Mouse (Mus musculus) lung, postnatal 0 days (tissue): ENCODE data around the gene Gm13889. TPM values are rescaled to one million over a fixed set of nuclear protein-coding genes. Genes with fewer than 3 reads are reported as not detected.

ENCODE experiments used
- ATAC-seq: fragments of 200-750 bp; cut with Nextera tagmentation; 2 replicates; pipeline ENCODE4 v1.8.0; 2017; ENCODE audit warnings: moderate library complexity
- DNase-seq: peaks from one replicate; pipeline ENCODE4 v3.0.0-alpha.2; 2016; ENCODE audit warnings: low spot score
- H3K27ac ChIP-seq: fragments of 300-500 bp; sonication (generic); 2 replicates; pipeline ENCODE4 v1.5.1; 2014; ENCODE audit warnings: antibody characterized with exemption, mild to moderate bottlenecking, low read length, mixed read lengths
- H3K27me3 ChIP-seq: fragments of 300-500 bp; sonication (generic); replicated peaks from 2 replicates; pipeline ENCODE4 v1.6.1; 2014; ENCODE audit warnings: low read length, mixed read lengths; ENCODE audit not compliant: insufficient read depth
- H3K36me3 ChIP-seq: fragments of 300-500 bp; sonication (generic); 2 replicates; pipeline ENCODE4 v1.6.1; 2014; ENCODE audit warnings: low read length, mixed read lengths; ENCODE audit not compliant: insufficient read depth
- H3K4me1 ChIP-seq: fragments of 300-500 bp; sonication (generic); 2 replicates; pipeline ENCODE4 v1.6.1; 2014; ENCODE audit warnings: antibody characterized with exemption, low read depth, low read length, mixed read lengths; ENCODE audit not compliant: insufficient read depth
- H3K4me2 ChIP-seq: fragments of 300-500 bp; sonication (generic); replicated peaks from 2 replicates; pipeline ENCODE4 v1.6.1; 2014; ENCODE audit warnings: low read depth, mild to moderate bottlenecking, low read length, moderate library complexity, mixed read lengths
- H3K4me3 ChIP-seq: fragments of 300-500 bp; sonication (generic); 2 replicates; pipeline ENCODE4 v1.5.1; 2014; ENCODE audit warnings: low read depth, low read length
- H3K9ac ChIP-seq: fragments of 300-500 bp; sonication (generic); replicated peaks from 2 replicates; pipeline ENCODE4 v1.6.1; 2014; ENCODE audit warnings: low read depth, mild to moderate bottlenecking
- H3K9me3 ChIP-seq: fragments of 300-500 bp; sonication (generic); 2 replicates; pipeline ENCODE4 v1.6.1; 2016; ENCODE audit warnings: low read length, mixed read lengths
- CTCF ChIP-seq: IDR thresholded peaks from 2 replicates; pipeline ENCODE4 v1.5.1; 2016; ENCODE audit warnings: antibody characterized with exemption, mild to moderate bottlenecking
- EP300 ChIP-seq: IDR thresholded peaks from 2 replicates; pipeline ENCODE4 v1.6.1; 2016; ENCODE audit warnings: antibody characterized with exemption, mild to moderate bottlenecking, control low read depth
- WGBS: fragments of 180-500 bp; shearing (Covaris S2); extraction: QIAGEN DNeasy Blood & Tissue Kit; methylation state at CpG from one replicate; pipeline ENCODE4 v1.1.7; 2014; 5-methylcytosine and 5-hydroxymethylcytosine counted together
- polyA plus RNA-seq: library from polyadenylated mRNA; unstranded; fragments of >200 nt; fragmentation: Nextera tagmentation; extraction: Ambion mirVana; gene quantifications from 2 replicates; pipeline ENCODE4 v1.2.1, GENCODE M21; 2015

Gm13889 gene
- polyA plus RNA-seq, 1 experiment from 2014 or later: 64.6 TPM

DNA sequence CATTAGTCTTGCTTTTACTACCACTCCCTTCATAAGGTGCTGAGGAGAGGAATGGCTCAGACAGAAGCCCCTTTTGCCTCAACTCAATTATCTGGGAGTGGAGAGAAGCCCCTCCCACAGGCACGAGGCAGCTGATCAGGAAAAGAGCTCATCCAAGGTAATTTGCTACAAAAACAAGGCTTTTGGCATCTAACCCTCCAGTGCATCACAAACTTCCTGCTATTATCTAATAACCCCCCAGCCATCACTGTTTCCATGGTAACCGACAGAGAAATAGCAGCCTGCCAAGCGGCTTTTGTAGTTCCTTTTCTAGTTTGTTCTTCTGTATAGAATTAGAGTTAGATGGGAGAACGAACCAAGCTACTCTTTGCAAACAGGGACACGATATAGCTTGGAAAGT lies 35.3 kb upstream of the Gm13889 start:
- peaks cover 35% of the 10 kb centered on the region; the same call in 1 of the 2 replicates for H3K36me3 ChIP-seq
- no peak overlapping the region for H3K4me3 ChIP-seq
- no peak overlapping the region for H3K4me2 ChIP-seq
- TF ChIP-seq EP300: no peak
- TF ChIP-seq CTCF: no peak
- DNase-seq (peak; percentile 37), ATAC-seq (no peak)
- peak overlapping the region; percentile 57; the same call in 1 of the 2 replicates for H3K27ac ChIP-seq
- H3K4me1 ChIP-seq: peaks cover 4% of the 10 kb centered on the region; the same call in 1 of the 2 replicates
- H3K9me3 ChIP-seq: no peaks in the 10 kb centered on the region
- H3K9ac ChIP-seq: no peak overlapping the region
- 53% methylated on average over 5 of the region's 5 CpGs for whole genome bisulfite sequencing
- no peaks in the 10 kb centered on the region for H3K27me3 ChIP-seq

- ATAC-seq (peak; percentile 68), DNase-seq (peak; percentile 41)
- Histone ChIP-seq H3K9ac (no peak overlapping the region), H3K4me2 (no peak overlapping the region), H3K9me3 (no peaks in the 10 kb centered on the region), H3K27ac (peak overlapping the region; percentile 57), H3K4me1 (peaks cover 4% of the 10 kb centered on the region; the same call in 1 of the 2 replicates), H3K27me3 (no peaks in the 10 kb centered on the region), H3K36me3 (peaks cover 35% of the 10 kb centered on the region; the same call in 1 of the 2 replicates), H3K4me3 (no peak overlapping the region)
- WGBS: 32% methylated on average over 3 of the region's 3 CpGs
- no peak for TF ChIP-seq CTCF
- no peak for TF ChIP-seq EP300
Measured at GRCm38 (mm10) chr2:93991336-93991735, 34.3 kb upstream of the Gm13889 start.

- no peaks in the 10 kb centered on the region for H3K27me3 ChIP-seq
- H3K4me1 ChIP-seq: peaks cover 4% of the 10 kb centered on the region
- peaks cover 14% of the 10 kb centered on the region; the same call in 1 of the 2 replicates for H3K36me3 ChIP-seq
- H3K4me2 ChIP-seq: no peak overlapping the region
- H3K4me3 ChIP-seq: no peak overlapping the region
- no peak overlapping the region for H3K9ac ChIP-seq
- DNase-seq: no peak
- TF ChIP-seq CTCF (no peak), EP300 (no peak)
- H3K9me3 ChIP-seq: no peaks in the 10 kb centered on the region
- no peak overlapping the region for H3K27ac ChIP-seq
- ATAC-seq: no peak
- 87% methylated on average over 2 of the region's 2 CpGs for WGBS
Measured at GRCm38 (mm10) chr2:93988440-93988839, 31.4 kb upstream of the Gm13889 start.

GRCm38 (mm10) chr2:93982457-93983235 lies 25.6 kb upstream of the Gm13889 start:
- ATAC-seq: peak; percentile 84
- H3K4me1 ChIP-seq: peaks cover 6% of the 10 kb centered on the region
- H3K27ac ChIP-seq: peak overlapping the region; percentile 80
- H3K4me3 ChIP-seq: no peak overlapping the region
- TF ChIP-seq CTCF (peak; percentile 56), EP300 (peak; percentile 96)
- peaks cover 10% of the 10 kb centered on the region for H3K36me3 ChIP-seq
- H3K9ac ChIP-seq: no peak overlapping the region
- no peak overlapping the region for H3K4me2 ChIP-seq
- DNase-seq: peak; percentile 74
- H3K27me3 ChIP-seq: no peaks in the 10 kb centered on the region
- no peaks in the 10 kb centered on the region for H3K9me3 ChIP-seq
- WGBS: 39% methylated on average over 4 of the region's 4 CpGs

DNA sequence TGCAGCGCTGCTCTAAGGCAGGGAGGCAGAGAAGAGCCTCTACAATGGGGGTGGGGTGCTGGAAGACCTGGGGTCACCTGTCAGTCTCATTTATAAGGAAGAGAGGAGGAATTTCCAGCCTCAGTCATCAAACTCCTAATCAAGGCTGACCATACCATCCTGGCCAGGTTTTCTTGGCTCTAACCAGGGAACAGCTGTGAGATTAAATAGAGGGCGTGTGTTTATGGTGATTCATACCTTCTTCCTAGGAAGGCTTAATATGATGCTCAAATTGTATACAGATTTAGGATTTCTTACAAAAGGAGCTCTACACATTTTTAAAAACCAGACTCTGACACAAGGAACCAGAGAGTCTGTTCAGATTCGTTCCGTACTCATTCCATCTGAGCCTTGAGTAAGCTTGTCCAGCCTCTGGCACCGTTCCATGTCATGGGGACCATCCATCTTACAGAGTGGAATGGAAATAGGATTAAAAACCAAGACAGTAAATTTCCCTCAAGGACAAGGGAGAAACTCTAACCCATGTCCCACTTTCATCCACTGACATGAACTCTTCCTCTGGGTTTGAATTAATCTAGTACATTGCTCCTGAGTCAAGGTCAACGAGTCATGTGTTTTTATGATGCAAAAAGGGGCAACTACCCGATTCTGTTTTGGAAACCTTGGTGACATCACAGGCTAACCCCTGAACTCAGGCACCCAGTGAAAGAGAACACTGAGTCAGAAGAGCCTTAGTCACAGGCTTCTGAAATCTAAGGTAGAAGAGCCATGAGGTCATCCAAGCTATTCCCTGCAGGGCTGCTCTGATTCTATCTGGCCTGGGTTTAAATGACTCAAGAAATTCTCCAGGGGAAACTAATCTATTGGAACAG lies 22.5 kb upstream of the Gm13889 start:
- H3K4me1 ChIP-seq: peaks cover 10% of the 10 kb centered on the region
- WGBS: 74% methylated on average over 7 of the region's 7 CpGs
- no peak overlapping the region for H3K4me3 ChIP-seq
- no peak overlapping the region for H3K9ac ChIP-seq
- H3K27me3 ChIP-seq: no peaks in the 10 kb centered on the region
- no peaks in the 10 kb centered on the region for H3K9me3 ChIP-seq
- no peak for ATAC-seq
- H3K36me3 ChIP-seq: peaks cover 10% of the 10 kb centered on the region
- no peak overlapping the region for H3K4me2 ChIP-seq
- peak; percentile 13 for DNase-seq
- H3K27ac ChIP-seq: no peak overlapping the region
- no peak for TF ChIP-seq EP300
- no peak for TF ChIP-seq CTCF
